Comparison of ENCODE assay signal across 11 mouse cellular contexts in genomic region chr11:70110146-70110545, GRCm38 (mm10). TPM values are rescaled to one million over a fixed set of nuclear protein-coding genes. Genes with fewer than 3 reads are reported as not detected.
DNase-seq lines count a peak whose midpoint lies in the region; ATAC-seq and TF ChIP-seq lines count a peak whose summit lies in the region.
"Had no signal": no experiment of that assay in that cellular context is flagged by ENCODE, and none has a peak within 500 bp of the region (broad histone marks: within the 10 kb centered on the region; RNA-seq: fewer than 3 reads in every experiment).

No protein-coding gene starts in this region.

- no peak overlapping the region for H3K4me3 ChIP-seq in heart, postnatal 0 days (ENCODE audit: low read depth, low read length)
- no peak overlapping the region for H3K4me3 ChIP-seq in heart, embryonic 12.5 days
- H3K4me3 ChIP-seq in testis, adult 2 months (ENCODE audit: control insufficient read depth, low read depth, low read length): no peak overlapping the region
- H3K4me3 ChIP-seq in cortical plate, adult 2 months (ENCODE audit: insufficient read depth, low read length): no peak overlapping the region
- H3K4me3 ChIP-seq in lung, adult 2 months (replicated peaks; ENCODE audit: extremely low read depth, low read depth, low read length): no peak overlapping the region
- H3K4me3 ChIP-seq: embryonic facial prominence, embryonic 15.5 days; limb, embryonic 15.5 days; stomach, embryonic 15.5 days had no signal

- no peak overlapping the region for H3K4me2 ChIP-seq in heart, postnatal 0 days (ENCODE audit: low read depth, low read length)
- no peak overlapping the region for H3K4me2 ChIP-seq in heart, embryonic 12.5 days
- H3K4me2 ChIP-seq: embryonic facial prominence, embryonic 15.5 days; limb, embryonic 15.5 days; stomach, embryonic 15.5 days had no signal

- no peak for ATAC-seq in heart, postnatal 0 days (ENCODE audit: insufficient read depth, low read depth)
- ATAC-seq in heart, embryonic 12.5 days (ENCODE audit: insufficient number of reproducible peaks, low FRiP score): no peak

- DNase-seq in heart, postnatal 0 days (ENCODE audit: low spot score): no peak
- no peak for DNase-seq in testis, postnatal 14 days (ENCODE audit: low spot score)
- DNase-seq in lung, adult 2 months: peak; percentile 20
- peak; percentile 40 to 77 for DNase-seq in spleen, postnatal 4 days (ENCODE audit: low spot score in 2 of 2)
- DNase-seq in frontal cortex, postnatal 10 days (ENCODE audit: low spot score in 2 of 2): no peak

- H3K27ac ChIP-seq in heart, postnatal 0 days (ENCODE audit: low read depth): no peak overlapping the region
- H3K27ac ChIP-seq in heart, embryonic 12.5 days (ENCODE audit: poor library complexity, severe bottlenecking): no peak overlapping the region
- no peak overlapping the region for H3K27ac ChIP-seq in testis, adult 2 months (ENCODE audit: control insufficient read depth, insufficient read depth, low read depth, low read length)
- H3K27ac ChIP-seq in cortical plate, adult 2 months (ENCODE audit: insufficient read depth, low read length): no peak overlapping the region
- H3K27ac ChIP-seq: embryonic facial prominence, embryonic 15.5 days; limb, embryonic 15.5 days; stomach, embryonic 15.5 days had no signal

- H3K27me3 ChIP-seq in heart, postnatal 0 days (ENCODE audit: control insufficient read depth, insufficient read depth, low read length): no peaks in the 10 kb centered on the region
- H3K27me3 ChIP-seq in heart, embryonic 12.5 days (replicated peaks): peaks cover 4% of the 10 kb centered on the region; the same call in 1 of the 2 replicates
- no peaks in the 10 kb centered on the region for H3K27me3 ChIP-seq in testis, adult 2 months (ENCODE audit: control insufficient read depth, insufficient read depth, low read length)
- H3K27me3 ChIP-seq: embryonic facial prominence, embryonic 15.5 days; limb, embryonic 15.5 days; stomach, embryonic 15.5 days had no signal

- peak; percentile 58 for TF ChIP-seq CTCF in heart, postnatal 0 days (IDR thresholded peaks at IDR 0.05; ENCODE audit: low read depth)
- peak; percentile 83; the same call in 1 of the 2 replicates for TF ChIP-seq CTCF in testis, adult 2 months (IDR thresholded peaks at IDR 0.05; ENCODE audit: control insufficient read depth, insufficient read depth, insufficient replicate concordance, low read depth, low read length)
- peak; percentile 40; the same call in 1 of the 2 replicates for TF ChIP-seq CTCF in cortical plate, adult 2 months (IDR thresholded peaks at IDR 0.05; ENCODE audit: extremely low read depth, insufficient read depth, low read length)
- TF ChIP-seq CTCF in lung, adult 2 months (IDR thresholded peaks at IDR 0.05; ENCODE audit: insufficient read depth, low read length): peak; percentile 80

- 63% methylated on average over 3 of the region's 3 CpGs for WGBS in heart, postnatal 0 days
- WGBS in heart, embryonic 12.5 days: 71% methylated on average over 3 of the region's 3 CpGs
- 77% methylated on average over 3 of the region's 3 CpGs for WGBS in lung, adult 2 months

- H3K9ac ChIP-seq in heart, postnatal 0 days (replicated peaks; ENCODE audit: low read depth, low read length): no peak overlapping the region
- no peak overlapping the region for H3K9ac ChIP-seq in heart, embryonic 12.5 days
- H3K9ac ChIP-seq: embryonic facial prominence, embryonic 15.5 days; limb, embryonic 15.5 days; stomach, embryonic 15.5 days had no signal

- no peaks in the 10 kb centered on the region for H3K4me1 ChIP-seq in heart, postnatal 0 days (ENCODE audit: control insufficient read depth, insufficient read depth)
- 0 out of 2 replicates have a peak, but pooled peaks cover 5% of the 10 kb centered on the region for H3K4me1 ChIP-seq in heart, embryonic 12.5 days (replicated peaks)
- no peaks in the 10 kb centered on the region for H3K4me1 ChIP-seq in testis, adult 2 months (ENCODE audit: control insufficient read depth, insufficient read depth, low read length)
- H3K4me1 ChIP-seq in cortical plate, adult 2 months (ENCODE audit: control insufficient read depth, insufficient read depth, low read length): no peaks in the 10 kb centered on the region
- no peaks in the 10 kb centered on the region for H3K4me1 ChIP-seq in lung, adult 2 months (ENCODE audit: control insufficient read depth, insufficient read depth, low read length)
- H3K4me1 ChIP-seq: embryonic facial prominence, embryonic 15.5 days; limb, embryonic 15.5 days; stomach, embryonic 15.5 days had no signal

- TF ChIP-seq POLR2A in testis, adult 2 months (IDR thresholded peaks at IDR 0.05; ENCODE audit: control insufficient read depth, low read depth, low read length): no peak
- TF ChIP-seq POLR2A in cortical plate, adult 2 months (IDR thresholded peaks at IDR 0.05; ENCODE audit: extremely low read depth, insufficient read depth, low read length): no peak
- no peak for TF ChIP-seq POLR2A in lung, adult 2 months (IDR thresholded peaks at IDR 0.05; ENCODE audit: borderline replicate concordance, extremely low read depth, low read depth, low read length)

- H3K36me3 ChIP-seq in heart, postnatal 0 days (replicated peaks; ENCODE audit: control insufficient read depth, insufficient read depth, low read length): no peaks in the 10 kb centered on the region
- H3K36me3 ChIP-seq in heart, embryonic 12.5 days: no peaks in the 10 kb centered on the region
- H3K36me3 ChIP-seq in testis, adult 2 months (ENCODE audit: control insufficient read depth, insufficient read depth, low read length): no peaks in the 10 kb centered on the region
- H3K36me3 ChIP-seq: embryonic facial prominence, embryonic 15.5 days; limb, embryonic 15.5 days; stomach, embryonic 15.5 days had no signal

- no peaks in the 10 kb centered on the region for H3K9me3 ChIP-seq in heart, postnatal 0 days (replicated peaks; ENCODE audit: control insufficient read depth, low read length)
- H3K9me3 ChIP-seq in heart, embryonic 12.5 days (replicated peaks): no peaks in the 10 kb centered on the region; the same call in 1 of the 2 replicates
- H3K9me3 ChIP-seq: embryonic facial prominence, embryonic 15.5 days; limb, embryonic 15.5 days; stomach, embryonic 15.5 days had no signal

- TF ChIP-seq EP300 in heart, postnatal 0 days (IDR thresholded peaks at IDR 0.05; ENCODE audit: low read depth): no peak

RNA-seq across cellular contexts. Expression of gene Asgr2, which starts 17.7 kb away (rescaled TPM):
- not detected in 2 replicates for total RNA-seq in heart, postnatal 0 days (2014; rRNA removed; ENCODE audit: low replicate concordance)
- polyA plus RNA-seq in heart, postnatal 0 days (2015; fragmentation: Nextera tagmentation; extraction: Ambion mirVana): not detected in 2 replicates
- polyA plus RNA-seq in heart, embryonic 12.5 days (2016; fragmentation: Nextera tagmentation; extraction: Ambion mirVana): not detected in 2 replicates
- polyA plus RNA-seq in testis, adult 2 months (2012; rRNA removed): 0.18 and 0.58 TPM in 2 replicates
- 0.23 TPM in 2 replicates for polyA plus RNA-seq in cortical plate, adult 2 months (2012; rRNA removed)
- 0.51 and 0.52 TPM in 2 replicates for polyA plus RNA-seq in lung, adult 2 months (2012; rRNA removed)

RNA-seq across cellular contexts. Expression of gene Mgl2, which starts 20.0 kb away (rescaled TPM):
- not detected in 2 replicates for total RNA-seq in heart, postnatal 0 days (2014; rRNA removed; ENCODE audit: low replicate concordance)
- polyA plus RNA-seq in heart, postnatal 0 days (2015; fragmentation: Nextera tagmentation; extraction: Ambion mirVana): not detected in 2 replicates
- polyA plus RNA-seq in heart, embryonic 12.5 days (2016; fragmentation: Nextera tagmentation; extraction: Ambion mirVana): 0.24 TPM in 1 of 2 replicates, not detected in the other
- 0.91 and 1.4 TPM in 2 replicates for polyA plus RNA-seq in testis, adult 2 months (2012; rRNA removed)
- 0.63 and 0.95 TPM in 2 replicates for polyA plus RNA-seq in cortical plate, adult 2 months (2012; rRNA removed)
- polyA plus RNA-seq in lung, adult 2 months (2012; rRNA removed): 12.1 and 17.7 TPM in 2 replicates

RNA-seq across cellular contexts. Expression of gene Clec10a, which starts 45.9 kb away (rescaled TPM):
- total RNA-seq in heart, postnatal 0 days (2014; rRNA removed; ENCODE audit: low replicate concordance): not detected in 2 replicates
- polyA plus RNA-seq in heart, postnatal 0 days (2015; fragmentation: Nextera tagmentation; extraction: Ambion mirVana): 0.45 and 0.47 TPM in 2 replicates
- polyA plus RNA-seq in heart, embryonic 12.5 days (2016; fragmentation: Nextera tagmentation; extraction: Ambion mirVana): not detected in 2 replicates
- polyA plus RNA-seq in testis, adult 2 months (2012; rRNA removed): 1.7 and 2.0 TPM in 2 replicates
- 1.1 and 1.6 TPM in 2 replicates for polyA plus RNA-seq in cortical plate, adult 2 months (2012; rRNA removed)
- polyA plus RNA-seq in lung, adult 2 months (2012; rRNA removed): 4.0 and 4.2 TPM in 2 replicates

RNA-seq across cellular contexts. Expression of gene Asgr1, which starts 56.3 kb away (rescaled TPM):
- total RNA-seq in heart, postnatal 0 days (2014; rRNA removed; ENCODE audit: low replicate concordance): not detected in 2 replicates
- not detected in 2 replicates for polyA plus RNA-seq in heart, postnatal 0 days (2015; fragmentation: Nextera tagmentation; extraction: Ambion mirVana)
- polyA plus RNA-seq in heart, embryonic 12.5 days (2016; fragmentation: Nextera tagmentation; extraction: Ambion mirVana): 0.15 and 0.19 TPM in 2 replicates
- polyA plus RNA-seq in testis, adult 2 months (2012; rRNA removed): 1.00 and 1.4 TPM in 2 replicates
- polyA plus RNA-seq in cortical plate, adult 2 months (2012; rRNA removed): 2.3 and 3.5 TPM in 2 replicates
- polyA plus RNA-seq in lung, adult 2 months (2012; rRNA removed): 2.4 and 4.9 TPM in 2 replicates

Comparison
In these comparisons a context has a peak if more than half of its experiments do, and no peak if none do; other contexts are left out.
1. DNase-seq: peak in lung, adult 2 months (single experiment) and spleen, postnatal 4 days (2 of 2); none in heart, postnatal 0 days (single experiment), testis, postnatal 14 days (single experiment) and frontal cortex, postnatal 10 days (0 of 2).
2. Peak in every context shown above with its lines, with median percentiles within 50 percentile points of each other: CTCF ChIP-seq.